Mouse (Mus musculus): ENCODE data around the gene Rplp2. TPM values are rescaled to one million over a fixed set of nuclear protein-coding genes. Genes with fewer than 3 reads are reported as not detected.
"Not testable (repeated sequence)": the region's sequence is repeated elsewhere in the genome, so short reads cannot be mapped to it uniquely, and the experiment has no call there.

Rplp2 gene
- polyA plus RNA-seq, 1 experiment from 2014 or later: 766 TPM

DNA sequence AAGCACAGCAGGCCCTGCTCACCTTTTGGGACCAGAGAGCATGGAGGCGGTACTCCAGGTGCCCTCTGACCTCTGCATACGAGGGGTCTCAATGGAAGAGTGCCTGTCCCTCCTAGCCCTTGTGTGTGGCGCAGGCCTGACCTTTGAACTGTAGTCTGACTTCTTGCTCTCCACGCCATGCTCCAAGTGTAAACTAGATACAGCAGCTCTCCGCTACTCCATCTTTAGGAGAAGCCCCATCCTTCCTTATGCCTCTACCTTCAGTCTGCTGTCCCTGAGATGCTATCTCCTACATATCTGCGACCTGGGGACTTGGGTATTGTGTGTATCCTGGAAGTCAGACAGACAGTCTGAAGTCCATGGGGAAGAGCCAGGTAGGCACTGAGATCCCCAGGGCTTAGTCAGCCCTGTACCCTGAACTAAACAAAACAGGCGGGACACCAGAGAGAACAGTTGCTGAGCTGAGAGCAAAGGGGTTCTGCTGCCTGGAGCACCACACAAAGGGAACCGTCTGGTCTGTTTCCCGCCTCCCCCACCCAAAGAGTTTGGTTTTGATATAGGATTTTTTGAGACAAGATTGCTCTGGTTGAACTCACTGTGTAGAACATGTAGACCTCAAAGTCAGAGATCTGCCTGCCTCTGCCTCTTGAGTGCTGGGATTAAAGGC is 11.2 kb upstream of the Rplp2 start:
- Histone ChIP-seq H3K36me3 (ENCODE audit: inconsistent target) (peaks cover 27% of the 10 kb centered on the region), H3K79me2 (ENCODE audit: inconsistent target) (peaks cover 35% of the 10 kb centered on the region), H3K4me3 (ENCODE audit: inconsistent target) (peak overlapping the region; percentile 57), H3K27ac (peak overlapping the region; percentile 61)
- WGBS (ENCODE audit: missing documents): 91% methylated on average over 9 of the region's 9 CpGs

GRCm38 (mm10) chr7:141436523-141436892 is 10.7 kb upstream of the Rplp2 start:
- Histone ChIP-seq H3K27ac (peak overlapping the region; percentile 61), H3K79me2 (ENCODE audit: inconsistent target) (peaks cover 35% of the 10 kb centered on the region), H3K36me3 (ENCODE audit: inconsistent target) (peaks cover 22% of the 10 kb centered on the region), H3K4me3 (ENCODE audit: inconsistent target) (peak overlapping the region; percentile 52)
- WGBS (ENCODE audit: missing documents): 22% methylated on average over 2 of the region's 2 CpGs

DNA sequence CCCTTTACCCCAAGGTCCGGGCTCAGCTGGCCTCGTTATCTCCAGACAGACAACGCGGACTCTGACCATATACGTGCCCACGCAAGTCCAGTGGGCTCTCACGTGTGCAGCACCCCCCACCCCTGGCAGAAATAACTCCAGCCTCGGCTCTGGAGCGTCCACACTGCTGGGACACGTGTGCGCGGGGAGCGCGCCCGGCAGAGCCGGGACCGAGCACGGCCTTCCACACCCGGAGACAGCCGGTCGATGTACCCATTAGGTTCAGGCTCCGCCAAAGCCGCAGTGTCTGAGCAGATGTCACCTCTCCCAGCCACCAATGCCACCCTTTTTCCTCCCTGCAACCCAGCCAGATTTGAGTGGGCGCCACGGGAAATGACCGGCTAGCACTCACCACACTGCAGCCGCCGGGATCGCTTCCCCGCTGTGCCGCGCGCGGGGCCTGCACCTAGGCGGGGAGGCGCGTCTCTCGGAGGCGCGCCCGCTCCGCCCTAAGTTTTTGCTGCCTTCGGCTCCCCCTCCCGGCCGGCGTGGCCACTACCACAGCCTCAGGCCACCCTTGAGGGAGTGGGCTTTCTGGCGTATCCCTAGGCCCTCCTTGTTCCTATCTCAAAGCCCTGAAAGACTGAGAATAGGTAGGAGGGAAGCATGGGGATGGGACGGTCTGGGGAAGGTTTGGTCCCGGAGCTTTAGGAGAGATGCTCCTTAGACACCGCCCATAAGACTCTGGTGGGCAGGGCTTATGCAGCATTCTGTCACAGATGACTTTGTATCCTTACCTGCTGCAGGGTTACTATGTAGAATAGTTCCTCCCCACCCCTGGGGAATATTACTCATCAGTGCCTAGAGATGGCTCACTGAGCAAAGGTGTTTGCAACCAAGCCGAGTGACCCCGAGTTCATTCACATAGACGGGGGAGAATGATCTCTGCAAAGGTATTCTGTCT is 9.7 kb upstream of the Rplp2 start, which contains the start of gene Slc25a22:
Slc25a22 (minus strand) TSS at position 715 of the 943 bp plus-strand sequence.
- WGBS (ENCODE audit: missing documents): 7% methylated on average over 52 of the region's 53 CpGs
- H3K4me3 ChIP-seq (ENCODE audit: inconsistent target): peak within 1 kb of the TSS; percentile 52

GRCm38 (mm10) chr7:141438201-141438968 is 8.8 kb upstream of the Rplp2 start:
- peaks cover 45% of the 10 kb centered on the region for H3K79me2 ChIP-seq (ENCODE audit: inconsistent target)
- WGBS (ENCODE audit: missing documents): 98% methylated on average over 12 of the region's 12 CpGs
- H3K4me3 ChIP-seq (ENCODE audit: inconsistent target): no peak overlapping the region
- H3K36me3 ChIP-seq (ENCODE audit: inconsistent target): peaks cover 5% of the 10 kb centered on the region
- no peak overlapping the region for H3K27ac ChIP-seq

More for the DNA sequence above, 9.7 kb upstream of the Rplp2 start, which contains the start of gene Slc25a22:
- Histone ChIP-seq H3K36me3 (ENCODE audit: inconsistent target) (peaks cover 15% of the 10 kb centered on the region), H3K27ac (peak within 1 kb of the TSS; percentile 61), H3K79me2 (ENCODE audit: inconsistent target) (peaks cover 39% of the 10 kb centered on the region)

- 96% methylated on average over 8 of the region's 10 CpGs for WGBS (ENCODE audit: missing documents)
- no peaks in the 10 kb centered on the region for H3K36me3 ChIP-seq (ENCODE audit: inconsistent target)
- H3K27ac ChIP-seq: no peak overlapping the region
- H3K79me2 ChIP-seq (ENCODE audit: inconsistent target): peaks cover 39% of the 10 kb centered on the region
- no peak overlapping the region for H3K4me3 ChIP-seq (ENCODE audit: inconsistent target)
Observed at GRCm38 (mm10) chr7:141439140-141439679, 8.0 kb upstream of the Rplp2 start.

GRCm38 (mm10) chr7:141439811-141440210 is 7.4 kb upstream of the Rplp2 start:
- Histone ChIP-seq H3K79me2 (ENCODE audit: inconsistent target) (peaks cover 32% of the 10 kb centered on the region), H3K4me3 (ENCODE audit: inconsistent target) (no peak overlapping the region), H3K27ac (no peak overlapping the region), H3K36me3 (ENCODE audit: inconsistent target) (no peaks in the 10 kb centered on the region)
- 95% methylated on average over 11 of the region's 11 CpGs for WGBS (ENCODE audit: missing documents)

GRCm38 (mm10) chr7:141440613-141441012 is 6.6 kb upstream of the Rplp2 start:
- Histone ChIP-seq H3K36me3 (ENCODE audit: inconsistent target) (no peaks in the 10 kb centered on the region), H3K27ac (no peak overlapping the region)
- WGBS (ENCODE audit: missing documents): 29% methylated on average over 5 of the region's 6 CpGs

DNA sequence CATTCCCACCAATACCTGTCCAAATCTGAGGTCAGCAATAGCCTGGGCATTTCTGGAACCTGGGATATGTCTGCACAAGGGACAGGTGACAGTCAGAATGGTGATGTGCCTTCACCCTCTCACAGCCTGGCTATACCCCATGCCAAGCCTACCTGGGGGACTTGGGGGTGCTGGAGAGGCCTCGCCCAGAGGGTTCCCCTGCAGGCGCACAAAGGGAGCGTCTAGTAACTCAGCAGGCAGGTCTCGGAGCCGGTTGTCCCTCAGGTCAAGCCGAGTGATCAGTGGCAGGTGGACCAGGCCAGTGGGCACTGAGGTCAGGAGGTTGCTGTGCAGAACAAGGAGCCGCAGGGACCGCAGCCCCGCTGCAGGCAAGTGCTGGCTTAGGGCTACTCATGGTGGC is 5.7 kb upstream of the Rplp2 start:
- WGBS (ENCODE audit: missing documents): 96% methylated on average over 4 of the region's 9 CpGs

More at GRCm38 (mm10) chr7:141440613-141441012, 6.6 kb upstream of the Rplp2 start:
- Histone ChIP-seq H3K4me3 (ENCODE audit: inconsistent target) (no peak overlapping the region), H3K79me2 (ENCODE audit: inconsistent target) (peaks cover 26% of the 10 kb centered on the region; the same call in 1 of the 2 replicates)

DNA sequence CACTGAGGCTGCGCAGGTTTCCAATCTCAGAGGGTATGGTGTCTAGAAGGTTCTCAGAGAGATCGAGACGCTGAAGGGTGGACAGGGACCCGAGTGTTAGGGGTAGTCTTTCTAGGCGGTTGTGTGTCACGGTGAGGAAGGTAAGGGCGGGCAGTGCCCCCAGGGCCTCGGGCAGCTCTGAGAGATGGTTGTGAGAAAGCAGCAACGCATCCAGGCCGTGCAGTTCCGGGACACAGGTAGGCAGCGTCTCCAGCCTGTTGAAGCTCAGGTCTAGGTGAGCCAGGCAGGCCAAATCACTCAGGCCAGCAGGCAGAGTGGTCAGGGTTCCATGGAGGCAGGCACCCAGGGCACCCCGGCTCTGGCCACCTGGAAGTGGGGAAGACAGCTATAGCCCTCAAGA is 5.0 kb upstream of the Rplp2 start:
- no peak overlapping the region for H3K4me3 ChIP-seq (ENCODE audit: inconsistent target)
- H3K27ac ChIP-seq: no peak overlapping the region
- no peaks in the 10 kb centered on the region for H3K36me3 ChIP-seq (ENCODE audit: inconsistent target)
- H3K79me2 ChIP-seq (ENCODE audit: inconsistent target): peaks cover 10% of the 10 kb centered on the region; the same call in 1 of the 2 replicates
- 96% methylated on average over 13 of the region's 13 CpGs for WGBS (ENCODE audit: missing documents)

More for the DNA sequence above, 5.7 kb upstream of the Rplp2 start:
- Histone ChIP-seq H3K36me3 (ENCODE audit: inconsistent target) (no peaks in the 10 kb centered on the region), H3K4me3 (ENCODE audit: inconsistent target) (no peak overlapping the region), H3K27ac (no peak overlapping the region), H3K79me2 (ENCODE audit: inconsistent target) (peaks cover 18% of the 10 kb centered on the region; the same call in 1 of the 2 replicates)

DNA sequence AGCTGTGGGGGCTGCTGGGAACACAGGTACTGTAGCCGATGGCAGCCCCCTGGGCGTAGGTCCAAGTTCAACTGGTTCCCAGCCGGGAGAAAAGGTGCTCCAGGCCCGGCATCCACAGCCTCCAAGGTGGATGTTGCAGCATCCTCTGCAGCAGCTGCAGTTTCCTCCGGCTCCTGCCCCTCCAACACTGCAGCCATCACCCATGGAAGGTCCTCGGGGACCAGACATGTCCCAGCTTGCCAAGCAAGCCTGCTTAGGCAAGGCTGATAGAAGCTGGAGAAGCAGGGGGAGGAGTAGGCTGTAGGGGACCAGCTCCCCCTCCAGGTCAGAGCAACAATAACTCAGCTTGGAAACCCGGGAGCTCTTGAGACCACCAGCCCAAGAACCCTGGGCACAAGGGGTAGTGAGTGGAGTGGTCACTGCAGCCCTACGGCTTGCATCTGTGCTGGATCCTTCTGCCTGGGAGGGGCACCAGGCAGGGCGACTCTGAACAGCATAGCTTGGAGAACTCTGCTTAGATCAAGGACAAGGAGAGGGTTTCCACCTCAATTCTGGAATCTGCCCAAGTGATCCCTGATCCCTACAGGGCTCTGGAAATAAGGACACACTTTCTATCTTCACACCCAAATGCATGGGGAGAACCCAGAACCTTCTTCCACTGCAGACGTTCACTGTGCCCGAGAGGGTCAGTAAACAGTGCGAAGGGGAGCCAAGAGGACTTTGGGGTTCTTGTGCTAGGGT is 3.9 kb upstream of the Rplp2 start:
- H3K27ac ChIP-seq: peak overlapping the region; percentile 46
- H3K79me2 ChIP-seq (ENCODE audit: inconsistent target): peaks cover 17% of the 10 kb centered on the region
- H3K36me3 ChIP-seq (ENCODE audit: inconsistent target): no peaks in the 10 kb centered on the region
- WGBS (ENCODE audit: missing documents): 20% methylated on average over 12 of the region's 12 CpGs
- H3K4me3 ChIP-seq (ENCODE audit: inconsistent target): peak overlapping the region; percentile 60

- H3K36me3 ChIP-seq (ENCODE audit: inconsistent target): no peaks in the 10 kb centered on the region
- 1% methylated on average over 25 of the region's 25 CpGs for WGBS (ENCODE audit: missing documents)
- peak within 1 kb of the TSS; percentile 54 for H3K27ac ChIP-seq
Observed at GRCm38 (mm10) chr7:141443828-141444237, 3.3 kb upstream of the Rplp2 start, which contains the start of gene Pidd1. Pidd1 (minus strand) TSS chr7:141444025.

DNA sequence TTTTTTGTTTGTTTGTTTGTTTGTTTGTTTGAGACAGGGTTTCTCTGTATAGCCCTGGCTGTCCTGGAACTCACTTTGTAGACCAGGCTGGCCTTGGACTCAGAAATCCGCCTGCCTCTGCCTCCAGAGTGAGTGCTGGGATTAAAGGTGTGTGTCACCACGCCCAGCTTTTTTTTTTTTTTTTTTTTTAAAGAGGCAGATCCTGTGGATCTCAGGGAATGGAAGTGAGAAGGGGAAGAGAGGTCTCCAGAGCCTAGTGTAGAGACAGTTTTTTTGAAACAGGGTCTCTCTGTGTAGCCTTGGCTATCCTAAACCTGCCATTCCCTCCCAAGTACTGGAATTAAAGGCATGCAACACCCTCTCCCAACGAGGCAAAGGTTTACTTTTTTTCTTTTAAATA is 796 bp upstream of the Rplp2 start:
- 93% methylated on average over 2 of the region's 3 CpGs for WGBS (ENCODE audit: missing documents)
- not testable (repeated sequence) for H3K36me3 ChIP-seq (ENCODE audit: inconsistent target); H3K4me3 ChIP-seq (ENCODE audit: inconsistent target)
- peaks cover 36% of the 10 kb centered on the region for H3K79me2 ChIP-seq (ENCODE audit: inconsistent target)
- peak overlapping the region; percentile 96; the same call in 1 of the 2 replicates for H3K27ac ChIP-seq

More at GRCm38 (mm10) chr7:141443828-141444237, 3.3 kb upstream of the Rplp2 start, which contains the start of gene Pidd1:
- Histone ChIP-seq H3K79me2 (ENCODE audit: inconsistent target) (peaks cover 23% of the 10 kb centered on the region), H3K4me3 (ENCODE audit: inconsistent target) (peak within 1 kb of the TSS; percentile 60)

- Histone ChIP-seq H3K27ac (no peak overlapping the region), H3K4me3 (ENCODE audit: inconsistent target) (no peak overlapping the region), H3K79me2 (ENCODE audit: inconsistent target) (peaks cover 38% of the 10 kb centered on the region), H3K36me3 (ENCODE audit: inconsistent target) (peaks cover 5% of the 10 kb centered on the region; the same call in 1 of the 2 replicates)
Observed at GRCm38 (mm10) chr7:141451928-141452327, 4.8 kb downstream of the Rplp2 start.

Measured in macrophage (primary cell).